Mouse (Mus musculus): ENCODE measurements around the gene Olfr998.

- TF ChIP-seq CTCF (IDR thresholded peaks at IDR 0.05; ENCODE audit: borderline replicate concordance, insufficient read depth, low read length) (no peak), POLR2A (IDR thresholded peaks at IDR 0.05; ENCODE audit: low read depth, low read length) (no peak)
Measured at GRCm38 (mm10) chr2:85611803-85612202, 23.1 kb downstream of the Olfr998 start, which contains the start of gene Olfr1000.
